Mouse (Mus musculus): Measurements from ENCODE around the gene Cd6. TPM values are rescaled to one million over a fixed set of nuclear protein-coding genes. Genes with fewer than 3 reads are reported as not detected.

Gene Cd6
- polyA plus RNA-seq, 1 experiment from 2014 or later, result not detected

GRCm38 (mm10) chr19:10793044-10793443, 36.8 kb downstream of the Cd6 start:
- H3K4me3 ChIP-seq (replicated peaks), result no peak overlapping the region
- no peak overlapping the region for H3K27ac ChIP-seq
- no peaks in the 10 kb centered on the region; the same call in 1 of the 2 replicates for H3K27me3 ChIP-seq
- 32% methylated on average over 3 of the region's 3 CpGs for WGBS
- no peak overlapping the region for H3K9ac ChIP-seq (replicated peaks)
- H3K4me1 ChIP-seq (replicated peaks), result 0 out of 2 replicates have a peak, but pooled peaks cover 5% of the 10 kb centered on the region
- ATAC-seq (ENCODE audit: insufficient number of reproducible peaks, insufficient read depth, low FRiP score, low TSS enrichment, low read depth), result no peak
- no peaks in the 10 kb centered on the region for H3K9me3 ChIP-seq
- no peaks in the 10 kb centered on the region for H3K36me3 ChIP-seq
- no peak overlapping the region for H3K4me2 ChIP-seq

GRCm38 (mm10) chr19:10790323-10790722, 39.5 kb downstream of the Cd6 start:
- Histone ChIP-seq H3K4me2 (no peak overlapping the region), H3K36me3 (no peaks in the 10 kb centered on the region), H3K4me1 (replicated peaks) (peaks cover 4% of the 10 kb centered on the region; the same call in 1 of the 2 replicates), H3K27ac (no peak overlapping the region), H3K4me3 (replicated peaks) (no peak overlapping the region), H3K9me3 (no peaks in the 10 kb centered on the region), H3K27me3 (no peaks in the 10 kb centered on the region; the same call in 1 of the 2 replicates), H3K9ac (replicated peaks) (no peak overlapping the region)
- no peak for ATAC-seq (ENCODE audit: insufficient number of reproducible peaks, insufficient read depth, low FRiP score, low TSS enrichment, low read depth)
- WGBS, result 77% methylated on average over 9 of the region's 9 CpGs

GRCm38 (mm10) chr19:10788242-10788641, 41.6 kb downstream of the Cd6 start:
- Histone ChIP-seq H3K9me3 (no peaks in the 10 kb centered on the region), H3K4me3 (replicated peaks) (no peak overlapping the region), H3K36me3 (no peaks in the 10 kb centered on the region), H3K4me1 (replicated peaks) (no peaks in the 10 kb centered on the region; the same call in 1 of the 2 replicates), H3K27me3 (no peaks in the 10 kb centered on the region), H3K4me2 (no peak overlapping the region), H3K27ac (no peak overlapping the region), H3K9ac (replicated peaks) (no peak overlapping the region)
- WGBS, result 82% methylated on average over 9 of the region's 9 CpGs
- ATAC-seq (ENCODE audit: insufficient number of reproducible peaks, insufficient read depth, low FRiP score, low TSS enrichment, low read depth), result no peak

- H3K27ac ChIP-seq, result no peak overlapping the region
- no peak for ATAC-seq (ENCODE audit: insufficient number of reproducible peaks, insufficient read depth, low FRiP score, low TSS enrichment, low read depth)
- 71% methylated on average over 4 of the region's 4 CpGs for WGBS
These were observed 42.5 kb downstream of the Cd6 start for GRCm38 (mm10) chr19:10787406-10787805.

GRCm38 (mm10) chr19:10786753-10787152, 43.1 kb downstream of the Cd6 start:
- ATAC-seq (ENCODE audit: insufficient number of reproducible peaks, insufficient read depth, low FRiP score, low TSS enrichment, low read depth), result no peak
- Histone ChIP-seq H3K27me3 (no peaks in the 10 kb centered on the region), H3K27ac (no peak overlapping the region), H3K4me3 (replicated peaks) (no peak overlapping the region), H3K9me3 (no peaks in the 10 kb centered on the region), H3K9ac (replicated peaks) (no peak overlapping the region), H3K4me2 (no peak overlapping the region), H3K4me1 (replicated peaks) (peaks cover 4% of the 10 kb centered on the region; the same call in 1 of the 2 replicates), H3K36me3 (no peaks in the 10 kb centered on the region)
- 85% methylated on average over 6 of the region's 6 CpGs for WGBS

More at GRCm38 (mm10) chr19:10787406-10787805, 42.5 kb downstream of the Cd6 start:
- Histone ChIP-seq H3K4me1 (replicated peaks) (peaks cover under 1% of the 10 kb centered on the region; the same call in 1 of the 2 replicates), H3K4me3 (replicated peaks) (no peak overlapping the region), H3K4me2 (no peak overlapping the region), H3K9me3 (no peaks in the 10 kb centered on the region), H3K27me3 (no peaks in the 10 kb centered on the region), H3K9ac (replicated peaks) (no peak overlapping the region), H3K36me3 (no peaks in the 10 kb centered on the region)

- H3K9ac ChIP-seq (replicated peaks), result no peak overlapping the region
- H3K4me2 ChIP-seq, result no peak overlapping the region
- H3K27me3 ChIP-seq, result no peaks in the 10 kb centered on the region
- no peaks in the 10 kb centered on the region for H3K36me3 ChIP-seq
- H3K4me1 ChIP-seq (replicated peaks), result peaks cover 4% of the 10 kb centered on the region; the same call in 1 of the 2 replicates
- H3K27ac ChIP-seq, result no peak overlapping the region
- no peak overlapping the region for H3K4me3 ChIP-seq (replicated peaks)
- ATAC-seq (ENCODE audit: insufficient number of reproducible peaks, insufficient read depth, low FRiP score, low TSS enrichment, low read depth), result no peak
- no peaks in the 10 kb centered on the region for H3K9me3 ChIP-seq
- 70% methylated on average over 10 of the region's 10 CpGs for WGBS
These were observed 44.9 kb downstream of the Cd6 start for GRCm38 (mm10) chr19:10784796-10785459.

- WGBS, result 45% methylated on average over 3 of the region's 3 CpGs
- no peak overlapping the region for H3K4me2 ChIP-seq
- no peak overlapping the region for H3K4me3 ChIP-seq (replicated peaks)
- no peaks in the 10 kb centered on the region for H3K36me3 ChIP-seq
- H3K9ac ChIP-seq (replicated peaks), result no peak overlapping the region
- no peak overlapping the region for H3K27ac ChIP-seq
- no peaks in the 10 kb centered on the region for H3K27me3 ChIP-seq
- no peak for ATAC-seq (ENCODE audit: insufficient number of reproducible peaks, insufficient read depth, low FRiP score, low TSS enrichment, low read depth)
- H3K4me1 ChIP-seq (replicated peaks), result peaks cover 4% of the 10 kb centered on the region; the same call in 1 of the 2 replicates
- H3K9me3 ChIP-seq, result no peaks in the 10 kb centered on the region
These were observed 45.8 kb downstream of the Cd6 start for GRCm38 (mm10) chr19:10784061-10784460.

GRCm38 (mm10) chr19:10783168-10783567, 46.7 kb downstream of the Cd6 start:
- no peak overlapping the region for H3K9ac ChIP-seq (replicated peaks)
- no peak for ATAC-seq (ENCODE audit: insufficient number of reproducible peaks, insufficient read depth, low FRiP score, low TSS enrichment, low read depth)
- no peak overlapping the region for H3K4me3 ChIP-seq (replicated peaks)
- H3K27me3 ChIP-seq, result no peaks in the 10 kb centered on the region
- peaks cover 4% of the 10 kb centered on the region; the same call in 1 of the 2 replicates for H3K4me1 ChIP-seq (replicated peaks)
- no peak overlapping the region for H3K27ac ChIP-seq
- no peaks in the 10 kb centered on the region for H3K9me3 ChIP-seq
- H3K4me2 ChIP-seq, result no peak overlapping the region
- no peaks in the 10 kb centered on the region for H3K36me3 ChIP-seq
- WGBS, result 80% methylated on average over 4 of the region's 4 CpGs

- Histone ChIP-seq H3K4me3 (replicated peaks) (no peak overlapping the region), H3K9me3 (no peaks in the 10 kb centered on the region), H3K27ac (no peak overlapping the region), H3K27me3 (no peaks in the 10 kb centered on the region), H3K36me3 (no peaks in the 10 kb centered on the region), H3K9ac (replicated peaks) (no peak overlapping the region), H3K4me1 (replicated peaks) (peaks cover 4% of the 10 kb centered on the region; the same call in 1 of the 2 replicates), H3K4me2 (no peak overlapping the region)
- no peak for ATAC-seq (ENCODE audit: insufficient number of reproducible peaks, insufficient read depth, low FRiP score, low TSS enrichment, low read depth)
- WGBS, result 82% methylated on average over 4 of the region's 4 CpGs
These were observed 48.2 kb downstream of the Cd6 start for GRCm38 (mm10) chr19:10781641-10782040.

GRCm38 (mm10) chr19:10776906-10777305, 53.0 kb downstream of the Cd6 start:
- Histone ChIP-seq H3K27me3 (no peaks in the 10 kb centered on the region), H3K27ac (no peak overlapping the region), H3K9me3 (no peaks in the 10 kb centered on the region), H3K36me3 (no peaks in the 10 kb centered on the region), H3K4me3 (replicated peaks) (no peak overlapping the region), H3K4me1 (replicated peaks) (no peaks in the 10 kb centered on the region), H3K4me2 (no peak overlapping the region), H3K9ac (replicated peaks) (no peak overlapping the region)
- WGBS, result 86% methylated on average over 4 of the region's 4 CpGs
- no peak for ATAC-seq (ENCODE audit: insufficient number of reproducible peaks, insufficient read depth, low FRiP score, low TSS enrichment, low read depth)

GRCm38 (mm10) chr19:10774141-10774540, 55.7 kb downstream of the Cd6 start:
- WGBS, result 96% methylated on average over 6 of the region's 6 CpGs
- no peak overlapping the region for H3K4me3 ChIP-seq (replicated peaks)
- H3K27me3 ChIP-seq, result no peaks in the 10 kb centered on the region

GRCm38 (mm10) chr19:10773384-10773783, 56.5 kb downstream of the Cd6 start:
- no peak overlapping the region for H3K9ac ChIP-seq (replicated peaks)
- no peaks in the 10 kb centered on the region for H3K9me3 ChIP-seq
- no peaks in the 10 kb centered on the region for H3K27me3 ChIP-seq
- 0 out of 2 replicates have a peak, but pooled peaks cover 2% of the 10 kb centered on the region for H3K4me1 ChIP-seq (replicated peaks)
- no peaks in the 10 kb centered on the region for H3K36me3 ChIP-seq
- 82% methylated on average over 7 of the region's 7 CpGs for WGBS
- H3K27ac ChIP-seq, result no peak overlapping the region
- no peak overlapping the region for H3K4me2 ChIP-seq
- no peak for ATAC-seq (ENCODE audit: insufficient number of reproducible peaks, insufficient read depth, low FRiP score, low TSS enrichment, low read depth)
- no peak overlapping the region for H3K4me3 ChIP-seq (replicated peaks)

More at GRCm38 (mm10) chr19:10774141-10774540, 55.7 kb downstream of the Cd6 start:
- Histone ChIP-seq H3K9ac (replicated peaks) (no peak overlapping the region), H3K27ac (no peak overlapping the region), H3K9me3 (no peaks in the 10 kb centered on the region), H3K4me1 (replicated peaks) (0 out of 2 replicates have a peak, but pooled peaks cover 2% of the 10 kb centered on the region), H3K4me2 (no peak overlapping the region), H3K36me3 (no peaks in the 10 kb centered on the region)
- no peak for ATAC-seq (ENCODE audit: insufficient number of reproducible peaks, insufficient read depth, low FRiP score, low TSS enrichment, low read depth)

Data from limb, embryonic 12.5 days (tissue).